Mouse (Mus musculus): Measurements from ENCODE around the gene Aldh1a2.

GRCm38 (mm10) chr9:71209299-71209698 is 6.3 kb upstream of the Aldh1a2 start:
- no peak for TF ChIP-seq POLR2A (IDR thresholded peaks at IDR 0.05; ENCODE audit: low read depth, low read length)
- no peak for TF ChIP-seq CTCF (IDR thresholded peaks at IDR 0.05; ENCODE audit: extremely low read depth, insufficient read depth, insufficient read length, insufficient replicate concordance)
